Mouse (Mus musculus) liver, embryonic 13.5 days (tissue): ENCODE results near the gene Cdsn. TPM values are rescaled to one million over a fixed set of nuclear protein-coding genes. Genes with fewer than 3 reads are reported as not detected.
"Not testable (repeated sequence)": the region's sequence is repeated elsewhere in the genome, so short reads cannot be mapped to it uniquely, and the experiment has no call there.

Source experiments
- ATAC-seq: fragments of 200-750 bp; cut with Nextera tagmentation; 2 replicates; pipeline ENCODE4 v1.8.0; 2017; ENCODE audit warnings: low read depth, mild to moderate bottlenecking, moderate number of reproducible peaks, moderate library complexity
- DNase-seq: peaks from one replicate; pipeline ENCODE4 v3.0.0; 2022
- H3K27ac ChIP-seq: fragments of 300-500 bp; sonication (generic); 2 replicates; pipeline ENCODE4 v1.5.1; 2015; ENCODE audit warnings: moderate library complexity, mild to moderate bottlenecking, inconsistent platforms
- H3K27me3 ChIP-seq: fragments of 300-500 bp; sonication (generic); 2 replicates; pipeline ENCODE4 v1.6.1; 2015; ENCODE audit warnings: mild to moderate bottlenecking, inconsistent platforms
- H3K36me3 ChIP-seq: fragments of 300-500 bp; sonication (generic); 2 replicates; pipeline ENCODE4 v1.6.1; 2015; ENCODE audit warnings: mild to moderate bottlenecking, inconsistent platforms
- H3K4me1 ChIP-seq: fragments of 300-500 bp; sonication (generic); replicated peaks from 2 replicates; pipeline ENCODE4 v1.6.1; 2015; ENCODE audit warnings: inconsistent platforms
- H3K4me2 ChIP-seq: fragments of 300-500 bp; sonication (generic); 2 replicates; pipeline ENCODE4 v1.6.1; 2015; ENCODE audit warnings: inconsistent platforms, mild to moderate bottlenecking, moderate library complexity
- H3K4me3 ChIP-seq: fragments of 300-500 bp; sonication (generic); replicated peaks from 2 replicates; pipeline ENCODE4 v1.5.1; 2015; ENCODE audit warnings: mild to moderate bottlenecking, inconsistent platforms
- H3K9ac ChIP-seq: fragments of 300-500 bp; sonication (generic); 2 replicates; pipeline ENCODE4 v1.6.1; 2015; ENCODE audit warnings: mild to moderate bottlenecking, inconsistent platforms
- H3K9me3 ChIP-seq: fragments of 300-500 bp; sonication (generic); replicated peaks from 2 replicates; pipeline ENCODE4 v1.6.1; 2016; ENCODE audit warnings: inconsistent platforms
- WGBS: fragments of 180-500 bp; shearing (Covaris S2); methylation state at CpG from one replicate; pipeline ENCODE4 v1.1.7; 2015; ENCODE audit not compliant: insufficient replicate concordance; 5-methylcytosine and 5-hydroxymethylcytosine counted together
- polyA plus RNA-seq: library from polyadenylated mRNA; unstranded; fragments of >200 nt; fragmentation: Nextera tagmentation; extraction: Ambion mirVana; gene quantifications from 2 replicates; pipeline ENCODE4 v1.2.1, GENCODE M21; 2015

The Cdsn gene
- not detected in 2 replicates for polyA plus RNA-seq

DNA sequence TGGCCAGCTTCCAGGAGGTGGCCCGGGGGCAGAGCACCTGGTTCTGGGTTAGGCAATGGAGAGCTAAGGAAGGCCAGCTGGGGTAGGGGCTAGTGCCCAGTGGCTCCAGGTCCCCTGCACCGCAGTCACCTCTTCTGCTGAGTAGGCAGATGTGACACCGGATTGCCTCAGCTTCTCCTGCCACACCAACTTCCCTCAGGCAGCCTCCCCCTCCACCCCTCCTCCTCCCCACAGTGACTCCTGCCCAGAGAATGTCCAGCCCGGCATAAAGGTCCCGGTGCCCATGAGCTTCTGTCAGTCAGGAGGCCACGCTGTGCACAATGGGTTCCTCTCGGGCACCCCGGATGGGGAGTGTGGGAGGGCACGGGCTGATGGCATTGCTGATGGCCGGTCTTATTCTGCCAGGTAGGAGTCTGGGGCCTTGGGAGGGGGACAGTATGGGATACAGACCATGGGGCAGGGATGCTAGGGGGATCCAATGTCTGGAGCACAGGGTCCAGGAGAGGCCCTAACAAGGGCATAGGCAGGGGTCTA, at the start of gene Cdsn:
Cdsn (plus strand) TSS at position 248 of the 534 bp plus-strand sequence.
- ATAC-seq = no peak
- H3K9ac ChIP-seq = no peak within 1 kb of the TSS

GRCm38 (mm10) chr17:35502226-35502625, 49.7 kb upstream of the Cdsn start:
- WGBS = 16% methylated on average over 6 of the region's 6 CpGs
- Histone ChIP-seq H3K9me3 (no peaks in the 10 kb centered on the region), H3K27me3 (peaks cover 48% of the 10 kb centered on the region)

More for the DNA sequence above, at the start of gene Cdsn:
- no peak for DNase-seq
- no peaks in the 10 kb centered on the region for H3K4me1 ChIP-seq
- H3K36me3 ChIP-seq = no peaks in the 10 kb centered on the region
- WGBS = 71% methylated on average over 10 of the region's 10 CpGs
- H3K4me2 ChIP-seq = no peak within 1 kb of the TSS
- H3K27me3 ChIP-seq = no peaks in the 10 kb centered on the region
- no peak within 1 kb of the TSS for H3K4me3 ChIP-seq
- no peaks in the 10 kb centered on the region for H3K9me3 ChIP-seq
- H3K27ac ChIP-seq = no peak within 1 kb of the TSS

GRCm38 (mm10) chr17:35502762-35503161, 49.2 kb upstream of the Cdsn start:
- H3K4me2 ChIP-seq = no peak overlapping the region
- H3K27ac ChIP-seq = no peak overlapping the region
- no peak overlapping the region for H3K9ac ChIP-seq
- H3K9me3 ChIP-seq = no peaks in the 10 kb centered on the region
- no peak overlapping the region for H3K4me3 ChIP-seq
- no peak for ATAC-seq
- WGBS = 39% methylated on average over 5 of the region's 5 CpGs
- no peaks in the 10 kb centered on the region for H3K36me3 ChIP-seq
- H3K27me3 ChIP-seq = peaks cover 53% of the 10 kb centered on the region
- no peak for DNase-seq
- H3K4me1 ChIP-seq = no peaks in the 10 kb centered on the region

More at GRCm38 (mm10) chr17:35502226-35502625, 49.7 kb upstream of the Cdsn start:
- no peak overlapping the region for H3K4me3 ChIP-seq
- DNase-seq = no peak
- ATAC-seq = no peak
- H3K27ac ChIP-seq = no peak overlapping the region
- H3K36me3 ChIP-seq = no peaks in the 10 kb centered on the region
- H3K4me2 ChIP-seq = no peak overlapping the region
- H3K4me1 ChIP-seq = no peaks in the 10 kb centered on the region
- no peak overlapping the region for H3K9ac ChIP-seq

- Histone ChIP-seq H3K4me1 (no peaks in the 10 kb centered on the region), H3K9me3 (no peaks in the 10 kb centered on the region), H3K4me2 (no peak overlapping the region), H3K4me3 (no peak overlapping the region), H3K27ac (no peak overlapping the region), H3K36me3 (no peaks in the 10 kb centered on the region), H3K27me3 (peaks cover 62% of the 10 kb centered on the region), H3K9ac (no peak overlapping the region)
- WGBS = 30% methylated on average over 5 of the region's 5 CpGs
- ATAC-seq (no peak), DNase-seq (no peak)
Measured at GRCm38 (mm10) chr17:35503849-35504248, 48.1 kb upstream of the Cdsn start.

GRCm38 (mm10) chr17:35504628-35505481, 47.1 kb upstream of the Cdsn start:
- Histone ChIP-seq H3K36me3 (no peaks in the 10 kb centered on the region), H3K9me3 (no peaks in the 10 kb centered on the region), H3K4me3 (no peak overlapping the region), H3K9ac (no peak overlapping the region), H3K27ac (no peak overlapping the region), H3K4me2 (no peak overlapping the region), H3K27me3 (peaks cover 72% of the 10 kb centered on the region), H3K4me1 (no peaks in the 10 kb centered on the region)
- ATAC-seq = no peak
- WGBS = 16% methylated on average over 8 of the region's 8 CpGs
- DNase-seq = no peak

DNA sequence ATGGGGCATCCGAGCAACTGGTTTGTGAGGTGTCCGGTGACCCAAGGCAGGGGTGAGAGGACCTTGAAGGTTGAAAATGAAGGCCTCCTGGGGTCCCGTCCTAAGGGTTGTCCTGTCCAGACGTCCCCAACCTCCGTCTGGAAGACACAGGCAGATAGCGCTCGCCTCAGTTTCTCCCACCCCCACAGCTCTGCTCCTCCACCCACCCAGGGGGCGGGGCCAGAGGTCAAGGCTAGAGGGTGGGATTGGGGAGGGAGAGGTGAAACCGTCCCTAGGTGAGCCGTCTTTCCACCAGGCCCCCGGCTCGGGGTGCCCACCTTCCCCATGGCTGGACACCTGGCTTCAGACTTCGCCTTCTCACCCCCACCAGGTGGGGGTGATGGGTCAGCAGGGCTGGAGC, 46.2 kb upstream of the Cdsn start, which contains the start of gene Pou5f1:
Pou5f1 (plus strand) TSS at position 243 of the 400 bp plus-strand sequence.
- WGBS = 34% methylated on average over 13 of the region's 13 CpGs
- Histone ChIP-seq H3K9ac (no peak within 1 kb of the TSS), H3K36me3 (no peaks in the 10 kb centered on the region), H3K4me1 (no peaks in the 10 kb centered on the region), H3K4me3 (no peak within 1 kb of the TSS), H3K9me3 (no peaks in the 10 kb centered on the region), H3K27ac (no peak within 1 kb of the TSS), H3K27me3 (peaks cover 73% of the 10 kb centered on the region), H3K4me2 (no peak within 1 kb of the TSS)
- no peak for DNase-seq
- no peak for ATAC-seq

- no peak for ATAC-seq
Measured at GRCm38 (mm10) chr17:35506881-35507280, 45.0 kb upstream of the Cdsn start.

GRCm38 (mm10) chr17:35507556-35508260, 44.2 kb upstream of the Cdsn start:
- Histone ChIP-seq H3K36me3 (peaks cover 7% of the 10 kb centered on the region), H3K9ac (no peak overlapping the region), H3K9me3 (no peaks in the 10 kb centered on the region), H3K27ac (no peak overlapping the region), H3K27me3 (peaks cover 66% of the 10 kb centered on the region), H3K4me2 (no peak overlapping the region), H3K4me1 (no peaks in the 10 kb centered on the region), H3K4me3 (no peak overlapping the region)
- WGBS = 15% methylated on average over 13 of the region's 13 CpGs
- no peak for ATAC-seq
- DNase-seq = no peak

More at GRCm38 (mm10) chr17:35506881-35507280, 45.0 kb upstream of the Cdsn start:
- Histone ChIP-seq H3K9ac (no peak overlapping the region), H3K4me3 (no peak overlapping the region), H3K4me1 (no peaks in the 10 kb centered on the region), H3K9me3 (no peaks in the 10 kb centered on the region), H3K27me3 (peaks cover 72% of the 10 kb centered on the region), H3K4me2 (no peak overlapping the region), H3K36me3 (no peaks in the 10 kb centered on the region), H3K27ac (no peak overlapping the region)
- DNase-seq = no peak
- 20% methylated on average over 10 of the region's 10 CpGs for WGBS

DNA sequence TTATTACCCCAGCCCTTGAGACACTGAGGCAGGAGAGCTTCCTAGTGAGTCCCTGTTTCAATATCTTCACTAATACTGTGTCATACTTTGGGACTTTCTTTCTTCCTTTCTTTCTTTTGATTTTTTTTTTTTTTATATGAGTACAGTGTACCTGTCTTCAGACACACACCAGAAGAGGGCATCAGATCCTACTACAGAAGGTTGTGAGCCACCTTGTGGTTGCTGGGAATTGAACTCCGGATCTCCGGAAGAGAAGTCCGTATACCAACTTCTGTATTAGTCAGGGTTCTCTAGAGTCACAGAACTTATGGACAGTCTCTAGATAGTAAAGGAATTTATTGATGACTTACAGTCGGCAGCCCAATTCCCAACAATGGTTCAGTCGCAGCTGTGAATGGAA, 43.6 kb upstream of the Cdsn start:
- Histone ChIP-seq H3K27me3 (peaks cover 65% of the 10 kb centered on the region), H3K36me3 (peaks cover 13% of the 10 kb centered on the region)
- ATAC-seq, H3K27ac ChIP-seq, H3K9me3 ChIP-seq, H3K4me1 ChIP-seq, H3K4me3 ChIP-seq, H3K4me2 ChIP-seq, H3K9ac ChIP-seq, DNase-seq: not testable (repeated sequence)
- WGBS = 46% methylated on average over 5 of the region's 5 CpGs

DNA sequence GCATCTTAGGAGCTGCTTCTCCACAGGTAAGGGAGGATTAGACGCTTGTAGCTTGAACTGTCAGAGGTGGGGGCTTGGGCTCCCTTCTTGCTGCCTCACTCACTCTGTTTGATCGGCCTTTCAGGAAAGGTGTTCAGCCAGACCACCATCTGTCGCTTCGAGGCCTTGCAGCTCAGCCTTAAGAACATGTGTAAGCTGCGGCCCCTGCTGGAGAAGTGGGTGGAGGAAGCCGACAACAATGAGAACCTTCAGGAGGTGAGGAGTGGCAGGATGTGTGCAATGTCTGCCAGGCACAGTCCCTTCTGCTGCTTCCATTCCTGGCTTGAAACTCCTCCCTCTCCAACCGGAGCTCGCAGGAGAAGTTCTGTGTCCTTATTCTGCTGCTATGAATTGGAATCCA, 42.6 kb upstream of the Cdsn start:
- no peak for DNase-seq
- H3K4me2 ChIP-seq = no peak overlapping the region
- no peak overlapping the region for H3K27ac ChIP-seq

DNA sequence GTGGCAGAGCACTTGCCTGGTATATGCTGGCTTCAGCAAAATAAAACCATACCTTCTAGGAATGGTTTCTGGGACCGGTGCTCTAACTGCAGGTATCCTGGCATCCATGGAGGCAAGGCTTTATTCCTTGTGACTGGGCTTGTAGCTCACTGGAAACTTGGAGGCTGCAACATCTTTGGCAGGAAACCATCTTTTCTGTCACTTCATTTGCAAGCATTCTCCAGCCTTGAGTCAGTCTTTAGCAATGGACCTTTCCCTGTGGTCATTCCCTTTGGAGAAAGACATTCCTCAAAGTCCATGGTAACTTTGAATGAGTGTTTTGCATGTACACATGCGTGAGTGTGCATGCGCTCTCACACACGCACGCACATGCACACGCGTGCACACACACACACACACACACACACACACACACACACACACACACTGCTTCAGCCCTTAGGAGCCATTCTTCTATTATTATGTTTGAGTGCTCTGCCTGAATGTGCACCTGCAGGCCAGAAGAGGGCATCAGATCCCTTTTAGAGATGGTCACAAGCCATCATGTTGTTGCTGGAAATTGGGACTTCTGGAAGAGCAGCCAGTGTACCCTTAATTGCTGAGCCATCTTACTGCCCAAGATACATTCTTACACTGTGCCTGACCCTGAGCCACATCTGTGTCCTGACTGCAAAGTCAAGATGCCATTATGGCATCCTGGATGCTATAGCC, 38.9 kb upstream of the Cdsn start:
- no peak overlapping the region for H3K9ac ChIP-seq
- no peak overlapping the region for H3K27ac ChIP-seq
- WGBS = 84% methylated on average over 7 of the region's 7 CpGs
- ATAC-seq (no peak), DNase-seq (no peak)
- no peak overlapping the region for H3K4me2 ChIP-seq
- H3K9me3 ChIP-seq = no peaks in the 10 kb centered on the region
- peaks cover 38% of the 10 kb centered on the region for H3K4me1 ChIP-seq
- peaks cover 17% of the 10 kb centered on the region for H3K27me3 ChIP-seq
- H3K4me3 ChIP-seq = peak overlapping the region; percentile 79; the same call in 1 of the 2 replicates
- H3K36me3 ChIP-seq = peaks cover 27% of the 10 kb centered on the region

More for the DNA sequence above, 42.6 kb upstream of the Cdsn start:
- WGBS = 24% methylated on average over 8 of the region's 8 CpGs
- peaks cover 10% of the 10 kb centered on the region for H3K4me1 ChIP-seq
- no peak overlapping the region for H3K9ac ChIP-seq
- H3K27me3 ChIP-seq = peaks cover 55% of the 10 kb centered on the region
- no peak for ATAC-seq
- peaks cover 23% of the 10 kb centered on the region for H3K36me3 ChIP-seq
- no peak overlapping the region for H3K4me3 ChIP-seq
- no peaks in the 10 kb centered on the region for H3K9me3 ChIP-seq
